Mouse (Mus musculus) induced T-regulatory cell, adult 2 months (primary cell): ENCODE measurements around the gene Atm.

Experiments used
- DNase-seq: peaks from one replicate; pipeline ENCODE4 v3.0.0-alpha.2; 2012; ENCODE audit warnings: low read depth

Gene Atm

DNA sequence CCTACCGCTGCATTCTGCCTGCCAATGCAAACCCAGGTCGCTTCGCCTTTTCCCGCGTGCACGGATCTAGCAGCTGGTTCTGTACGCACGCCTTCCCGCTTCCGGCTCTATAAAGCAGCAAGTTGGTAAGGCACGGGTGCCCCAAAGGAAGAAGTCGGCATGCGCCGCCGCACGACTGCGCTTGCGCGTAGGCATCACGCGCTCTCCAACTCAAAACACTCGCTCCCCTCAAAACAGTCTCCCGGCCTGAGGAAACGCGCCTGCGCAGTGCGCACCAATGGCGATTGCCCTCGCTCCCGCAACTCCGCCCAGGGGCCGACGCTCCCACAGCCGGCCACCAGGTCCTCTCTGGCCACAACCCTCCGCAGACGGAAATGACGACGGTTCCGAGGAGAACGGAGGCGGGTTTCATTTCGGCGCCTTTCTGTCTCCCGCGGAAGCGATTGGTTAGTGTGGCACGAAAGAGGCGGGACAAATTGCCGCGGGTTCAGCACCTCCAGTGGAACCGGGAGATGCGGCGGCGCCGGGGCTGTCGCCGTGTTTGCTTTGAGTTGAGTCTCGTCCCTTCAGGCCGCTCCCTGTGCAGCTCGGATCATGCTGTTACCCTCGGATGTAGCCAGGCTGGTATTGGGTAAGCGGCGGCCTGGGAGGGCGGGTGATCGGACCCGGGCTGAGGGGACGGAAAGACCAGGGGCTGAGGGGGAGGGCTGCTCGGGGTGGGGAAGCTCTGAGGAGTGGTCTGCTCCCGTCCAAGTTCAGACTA lies at the start of gene Atm, which contains the start of gene Npat:
Atm (minus strand) TSS at position 183 of the 763 bp plus-strand sequence.
Npat (plus strand) TSS at position 490 of the 763 bp plus-strand sequence.
- peak; percentile 100 for DNase-seq

DNA sequence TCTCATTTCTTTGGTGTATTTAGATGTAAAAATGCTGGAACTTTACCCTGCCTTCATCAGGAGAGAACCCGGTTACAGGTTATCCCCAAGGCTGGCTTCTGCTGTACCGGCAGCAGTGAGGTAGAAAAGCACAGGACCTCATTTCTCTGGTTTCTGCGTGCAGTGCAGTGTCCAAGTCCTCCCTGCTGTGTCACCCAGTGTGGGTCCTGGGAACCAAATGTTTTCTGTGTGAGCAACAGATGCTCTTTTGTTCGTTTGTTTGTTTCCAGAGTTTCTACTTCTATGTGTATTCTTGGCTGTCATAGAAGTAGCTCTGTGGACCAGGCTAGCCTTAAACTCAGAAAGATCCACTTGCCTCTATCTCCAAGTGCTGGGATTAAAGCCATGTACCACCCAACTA lies 45.3 kb upstream of the Atm start:
- DNase-seq = no peak

DNA sequence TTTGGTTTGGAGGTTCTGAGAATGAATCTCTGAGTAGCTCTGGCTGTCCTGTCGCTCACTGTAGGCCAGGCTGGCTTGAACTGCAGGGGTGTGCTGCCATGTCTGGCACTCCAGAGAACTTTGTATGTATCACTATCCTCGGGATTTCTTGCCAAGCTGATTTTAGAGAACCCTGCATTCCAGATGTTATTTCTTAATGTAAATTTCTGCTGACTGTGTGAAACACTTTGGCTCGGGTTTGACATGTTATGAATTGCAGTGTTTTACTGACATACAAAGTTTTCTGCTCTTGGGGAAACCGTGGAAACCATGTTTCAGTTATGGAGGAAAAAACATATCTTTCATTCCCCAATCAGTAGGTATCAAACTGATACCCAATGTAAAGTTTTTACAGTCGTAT lies 39.2 kb upstream of the Atm start:
- DNase-seq = no peak

- DNase-seq = no peak
These were observed 36.2 kb upstream of the Atm start for GRCm38 (mm10) chr9:53572516-53573307.

DNA sequence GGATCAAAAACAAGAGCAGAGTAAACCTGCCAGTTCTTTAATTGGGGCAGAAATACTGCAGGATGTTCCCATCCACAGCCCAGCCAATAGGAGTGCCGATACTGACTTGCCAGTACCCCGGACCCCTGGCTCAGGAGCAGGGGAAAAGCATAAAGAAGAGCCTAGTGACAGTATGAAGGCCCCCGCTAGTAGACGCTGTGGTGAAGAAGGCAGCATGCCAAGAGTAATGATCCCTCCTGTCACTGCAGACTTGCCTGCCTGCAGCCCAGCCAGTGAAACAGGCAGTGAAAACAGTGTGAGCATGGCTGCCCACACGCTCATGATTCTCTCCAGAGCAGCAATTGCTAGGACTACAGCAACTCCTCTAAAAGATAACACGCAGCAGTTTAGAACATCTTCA lies 34.1 kb upstream of the Atm start:
- no peak for DNase-seq

GRCm38 (mm10) chr9:53537336-53537965 lies 911 bp upstream of the Atm start:
- peak; percentile 47 for DNase-seq

GRCm38 (mm10) chr9:53535416-53536320 lies 872 bp downstream of the Atm start:
- DNase-seq = peak; percentile 75

DNA sequence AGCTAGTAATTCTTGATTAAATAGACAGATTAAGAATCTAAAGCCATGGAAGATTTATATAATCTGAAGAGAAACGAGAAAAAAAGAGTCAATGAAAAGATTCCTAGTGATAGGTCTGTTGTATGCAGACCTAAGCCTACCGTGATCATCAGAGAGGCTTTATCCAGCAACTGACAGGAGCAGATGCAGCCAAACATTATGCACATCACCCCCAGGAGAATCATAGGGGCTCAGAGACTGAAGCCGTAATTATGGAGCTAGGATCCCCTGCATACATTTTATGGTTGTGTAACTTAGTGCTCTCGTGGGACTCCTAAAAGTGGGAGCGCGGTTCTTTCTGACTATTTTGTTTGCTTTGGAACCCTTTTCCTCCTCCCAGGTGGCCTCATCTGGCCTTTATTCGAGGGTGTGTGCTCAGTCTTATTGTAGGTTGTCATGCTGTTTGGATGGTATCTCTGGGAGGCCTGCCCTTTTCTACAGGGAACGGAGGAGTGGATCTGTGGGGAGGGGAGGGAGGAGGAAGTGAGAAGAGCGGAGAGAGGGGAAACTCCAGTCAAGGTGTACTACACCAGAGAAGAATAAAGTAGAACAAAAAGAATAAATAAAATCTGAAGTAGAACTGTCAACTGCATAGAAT lies 19.0 kb downstream of the Atm start:
- DNase-seq = no peak

GRCm38 (mm10) chr9:53514091-53514490 lies 22.4 kb downstream of the Atm start:
- no peak for DNase-seq

DNA sequence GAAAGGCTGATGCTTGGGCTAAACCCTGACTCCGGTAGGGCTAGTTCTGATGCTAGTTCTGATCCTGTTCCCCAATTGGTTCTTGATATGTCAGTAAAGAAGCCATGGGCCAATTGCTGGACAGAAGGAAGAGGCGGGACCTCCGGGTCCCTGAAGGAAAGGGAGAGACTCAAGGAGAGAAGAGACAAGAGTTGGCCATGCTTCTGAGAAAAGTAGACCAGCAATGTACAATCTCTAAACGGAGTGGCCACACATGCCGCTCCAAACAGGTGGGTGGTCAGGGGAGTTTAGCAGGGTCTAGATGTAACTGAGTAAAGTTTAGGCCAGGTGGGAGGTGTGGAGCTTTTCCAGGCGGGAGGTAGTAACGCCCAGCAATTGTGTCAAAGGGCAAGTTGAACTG lies 28.5 kb downstream of the Atm start:
- no peak for DNase-seq

- no peak for DNase-seq
These were observed 50.7 kb downstream of the Atm start for GRCm38 (mm10) chr9:53485886-53486285.

- no peak for DNase-seq
These were observed 63.6 kb downstream of the Atm start for GRCm38 (mm10) chr9:53472806-53473518.

GRCm38 (mm10) chr9:53452038-53452437 lies 84.5 kb downstream of the Atm start:
- no peak for DNase-seq

DNA sequence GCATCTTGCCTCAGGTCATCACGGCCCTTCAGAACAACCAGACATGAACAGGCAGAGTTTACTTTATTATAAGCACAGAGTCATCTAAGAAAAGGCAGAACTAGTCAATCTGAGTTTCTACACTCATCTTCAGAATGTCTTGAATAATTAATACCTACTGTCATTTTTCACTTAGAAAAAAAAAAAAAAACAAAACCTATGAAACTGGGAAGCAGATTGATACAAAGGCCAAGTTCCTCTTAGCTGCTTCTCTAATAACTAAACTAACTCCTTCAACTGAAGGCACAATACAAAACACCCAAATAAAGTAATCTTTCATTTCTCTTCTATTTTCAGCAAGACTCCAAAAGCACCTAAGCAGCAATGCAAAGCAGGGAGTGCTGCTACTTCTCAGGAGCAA lies 85.9 kb downstream of the Atm start:
- no peak for DNase-seq

DNA sequence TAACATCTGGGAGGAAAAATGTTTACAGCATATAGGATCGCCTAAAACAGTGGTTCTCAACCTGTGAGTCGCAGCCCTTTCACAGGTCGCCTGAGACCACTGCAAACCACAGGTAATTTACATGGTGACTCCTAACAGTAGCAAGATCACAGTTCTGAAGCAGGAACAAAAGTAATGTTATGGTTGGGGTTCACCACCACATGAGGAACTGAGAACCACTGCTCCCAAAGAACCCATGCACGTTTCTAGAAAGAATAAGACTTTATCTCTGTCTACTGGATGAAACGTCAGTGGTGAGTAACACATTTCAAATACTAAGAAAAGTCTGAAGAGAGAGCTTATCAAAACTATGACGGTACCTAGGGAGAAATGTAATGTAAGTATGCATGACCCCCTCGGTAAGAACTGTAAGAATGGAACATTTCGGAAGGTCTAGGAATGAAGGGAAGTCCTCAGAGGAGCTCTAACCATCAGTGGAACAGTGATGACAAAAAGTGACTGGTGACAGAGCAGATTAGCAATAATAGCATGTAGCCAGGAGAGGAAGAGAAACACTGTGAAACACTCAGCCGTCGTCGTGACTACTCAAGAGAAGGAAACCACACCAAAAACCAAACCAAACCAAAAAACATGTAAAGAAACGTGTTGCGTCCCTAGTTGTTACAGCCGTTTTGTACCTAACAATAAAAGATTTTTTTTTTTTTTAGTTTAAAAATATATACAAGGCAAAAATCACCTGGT lies 100.5 kb downstream of the Atm start:
- DNase-seq = no peak

DNA sequence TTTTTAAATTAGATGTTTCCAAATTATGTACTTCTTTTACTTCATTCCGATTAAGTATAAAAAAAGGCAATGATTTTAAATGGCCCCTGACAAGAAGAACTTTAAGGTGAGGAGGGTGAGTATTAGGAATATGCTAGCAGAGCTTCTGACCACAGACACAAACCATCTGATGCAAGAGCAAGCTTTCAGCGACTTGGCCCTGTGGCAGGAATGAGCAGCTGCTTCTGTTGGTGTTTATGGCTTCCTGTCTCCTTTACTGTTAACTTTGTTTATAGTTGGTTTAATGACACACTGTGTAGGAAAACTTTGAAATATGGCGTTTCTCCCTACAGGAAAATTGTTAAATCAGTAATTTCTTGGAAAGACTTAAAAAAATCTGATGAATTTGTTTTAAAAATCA lies 108.9 kb downstream of the Atm start:
- no peak for DNase-seq

- DNase-seq = no peak
These were observed 109.8 kb downstream of the Atm start for GRCm38 (mm10) chr9:53426726-53427125.

DNA sequence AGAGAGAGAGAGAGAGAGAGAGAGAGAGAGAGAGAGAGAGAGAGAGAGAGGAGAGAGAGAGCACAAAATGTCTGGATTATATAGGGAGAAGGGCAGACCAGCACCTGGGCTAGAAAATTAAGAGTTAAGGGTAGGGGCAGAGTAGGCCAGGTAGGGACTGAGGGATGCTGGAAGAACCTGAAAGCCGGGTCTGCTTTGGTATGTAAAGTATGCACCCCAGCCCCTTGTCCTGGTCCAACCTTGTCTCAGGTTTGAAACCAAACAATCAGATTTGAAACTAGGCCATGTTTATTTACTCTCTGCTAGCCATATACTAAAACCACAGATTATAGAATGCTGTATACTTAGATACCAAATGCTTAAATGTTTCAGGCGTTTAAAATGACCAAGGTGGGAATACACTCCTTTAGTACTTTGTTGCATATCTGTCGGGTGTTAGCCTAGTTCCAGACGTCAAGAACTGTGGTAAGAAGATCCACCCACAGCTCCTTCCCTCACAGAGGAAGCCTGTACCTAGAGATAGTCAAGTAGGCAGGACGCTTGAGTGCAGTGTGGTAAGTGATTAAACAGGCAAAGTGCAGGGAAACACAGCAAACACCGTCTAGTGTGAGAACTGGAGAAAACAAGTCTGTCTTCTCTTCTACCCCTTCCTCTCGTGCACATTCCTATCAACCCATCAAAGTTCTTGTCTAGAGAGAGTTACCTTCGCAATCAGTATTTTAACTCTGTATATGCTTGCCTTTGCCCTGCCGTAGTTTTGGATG lies 114.2 kb downstream of the Atm start:
- no peak for DNase-seq

DNA sequence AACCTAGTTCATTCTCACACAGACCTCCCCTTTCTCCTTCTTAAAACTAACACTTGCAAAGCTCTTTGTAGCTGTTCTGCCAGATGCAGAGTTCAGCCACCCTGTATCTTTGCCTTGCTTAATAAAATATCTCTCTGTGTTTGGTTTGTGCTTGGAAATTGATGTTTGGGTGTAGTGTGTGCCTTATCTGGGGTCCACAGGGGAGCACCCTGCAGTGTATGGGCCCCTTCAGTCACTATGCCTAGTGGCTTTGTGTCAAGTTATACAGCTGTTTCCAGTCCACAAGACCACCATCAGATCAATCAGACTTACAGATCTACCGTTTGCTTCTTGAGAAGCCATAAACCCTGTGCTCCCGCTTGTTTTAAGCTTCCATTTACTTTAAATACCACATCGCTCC lies 127.1 kb downstream of the Atm start:
- DNase-seq = no peak
